9 mouse cellular contexts compared by ENCODE assay signal in genomic region chr19:55103081-55103830, GRCm38 (mm10). TPM values are rescaled to one million over a fixed set of nuclear protein-coding genes. Genes with fewer than 3 reads are reported as not detected.
DNase-seq lines count a peak whose midpoint lies in the region; ATAC-seq and TF ChIP-seq lines count a peak whose summit lies in the region.
"Had no signal": no experiment of that assay in that cellular context is flagged by ENCODE, and none has a peak within 500 bp of the region (broad histone marks: within the 10 kb centered on the region; RNA-seq: fewer than 3 reads in every experiment).

No protein-coding gene starts in this region.

- 60% methylated on average over 11 of the region's 11 CpGs for WGBS in kidney, postnatal 0 days
- 36% methylated on average over 11 of the region's 11 CpGs for WGBS in small intestine, adult 2 months

- no peak overlapping the region for H3K4me3 ChIP-seq in kidney, postnatal 0 days (replicated peaks; ENCODE audit: low read depth, low read length)
- H3K4me3 ChIP-seq in small intestine, adult 2 months (ENCODE audit: low read depth, low read length): no peak overlapping the region
- H3K4me3 ChIP-seq: embryonic facial prominence, embryonic 13.5 days had no signal

- H3K9ac ChIP-seq in kidney, postnatal 0 days (ENCODE audit: low read depth, low read length): no peak overlapping the region
- H3K9ac ChIP-seq: embryonic facial prominence, embryonic 13.5 days had no signal

- no peaks in the 10 kb centered on the region for H3K9me3 ChIP-seq in kidney, postnatal 0 days (replicated peaks; ENCODE audit: low read length)
- H3K9me3 ChIP-seq: embryonic facial prominence, embryonic 13.5 days had no signal

- 0 out of 2 replicates have a peak, but pooled peaks cover 8% of the 10 kb centered on the region for H3K4me1 ChIP-seq in kidney, postnatal 0 days (replicated peaks; ENCODE audit: insufficient read depth, low read length)
- H3K4me1 ChIP-seq in small intestine, adult 2 months (ENCODE audit: control insufficient read depth, insufficient read depth, insufficient read length, low read length): peaks cover 8% of the 10 kb centered on the region; the same call in 1 of the 2 replicates

- peak; percentile 25 for DNase-seq in embryo, embryonic 11 days
- no peak for DNase-seq in embryo, embryonic 10.5 days (ENCODE audit: low spot score)
- peak; percentile 81 for DNase-seq in MN1 (ENCODE audit: low spot score)
- peak; percentile 57 to 76 for DNase-seq in gastrocnemius, adult 8-10 months (ENCODE audit: low spot score in 2 of 2)
- peak; percentile 57 for DNase-seq in kidney, postnatal 0 days (ENCODE audit: low spot score)
- DNase-seq in lung, postnatal 10 days: peak; percentile 79
- DNase-seq in thymus, postnatal 14 days: no peak

- H3K27me3 ChIP-seq in kidney, postnatal 0 days (ENCODE audit: insufficient read depth, low read length): no peaks in the 10 kb centered on the region
- H3K27me3 ChIP-seq in small intestine, adult 2 months (ENCODE audit: control insufficient read depth, insufficient read depth, low read length): no peaks in the 10 kb centered on the region
- H3K27me3 ChIP-seq: embryonic facial prominence, embryonic 13.5 days had no signal

- H3K27ac ChIP-seq in kidney, postnatal 0 days: no peak overlapping the region
- H3K27ac ChIP-seq in small intestine, adult 2 months (ENCODE audit: insufficient read depth, low read depth, low read length): peak overlapping the region; percentile 50
- H3K27ac ChIP-seq: embryonic facial prominence, embryonic 13.5 days had no signal

- H3K36me3 ChIP-seq in kidney, postnatal 0 days (ENCODE audit: insufficient read depth, low read length): no peaks in the 10 kb centered on the region
- no peaks in the 10 kb centered on the region for H3K36me3 ChIP-seq in small intestine, adult 2 months (ENCODE audit: control insufficient read depth, insufficient read depth, low read length)
- H3K36me3 ChIP-seq: embryonic facial prominence, embryonic 13.5 days had no signal

- no peak for TF ChIP-seq CTCF in kidney, postnatal 0 days (IDR thresholded peaks at IDR 0.05; ENCODE audit: low read depth)
- no peak for TF ChIP-seq CTCF in small intestine, adult 2 months (IDR thresholded peaks at IDR 0.05; ENCODE audit: extremely low read depth, insufficient read length, insufficient replicate concordance, low read depth, low read length)

- no peak overlapping the region for H3K4me2 ChIP-seq in kidney, postnatal 0 days (ENCODE audit: low read length)
- H3K4me2 ChIP-seq: embryonic facial prominence, embryonic 13.5 days had no signal

- TF ChIP-seq POLR2A in small intestine, adult 2 months (IDR thresholded peaks at IDR 0.05; ENCODE audit: low read depth, low read length): no peak

- no peak for ATAC-seq in kidney, postnatal 0 days (replicated peaks; ENCODE audit: low FRiP score, low read depth)

RNA-seq across cellular contexts. Expression of gene Gpam, which starts 23.8 kb away (rescaled TPM):
- total RNA-seq in gastrocnemius, adult 8-10 months (2022): 100 to 1,000 TPM in 1 of 4 experiments, 10 to 100 TPM in 3; 90.2 to 104 (median 98.9) TPM
- 16.6 and 17.3 TPM in 2 replicates for polyA plus RNA-seq in kidney, postnatal 0 days (2015; fragmentation: Nextera tagmentation; extraction: Ambion mirVana)
- polyA plus RNA-seq in small intestine, adult 2 months (2012; rRNA removed): 3.7 and 4.7 TPM in 2 replicates

Comparison
In these comparisons a context has a peak if more than half of its experiments do, and no peak if none do; other contexts are left out.
1. DNase-seq: peak in embryo, embryonic 11 days (single experiment), MN1 (single experiment), gastrocnemius, adult 8-10 months (2 of 2), kidney, postnatal 0 days (single experiment) and lung, postnatal 10 days (single experiment); none in embryo, embryonic 10.5 days (single experiment) and thymus, postnatal 14 days (single experiment).